Mouse (Mus musculus) MEL (cell line): ENCODE measurements around the gene Hltf. TPM values are rescaled to one million over a fixed set of nuclear protein-coding genes. Genes with fewer than 3 reads are reported as not detected.

Experiments used
- DNase-seq: peaks from one replicate; pipeline ENCODE4 v3.0.0; 2011; ENCODE audit warnings: low read depth, low spot score
- H3K27ac ChIP-seq: 2 replicates; pipeline ENCODE4 v1.5.1; 2012; ENCODE audit warnings: low read depth, mild to moderate bottlenecking, control low read depth, low read length, moderate library complexity; ENCODE audit not compliant: control insufficient read depth
- H3K27me3 ChIP-seq, 2 experiments: fragments of 150-350 bp in 1 of 2; sonication (generic) in 1 of 2; 2 replicates each; pipeline ENCODE4 v1.6.1; 2012; ENCODE audit warnings: low read length in 2 of 2, mild to moderate bottlenecking in 2 of 2, improper control_type of control experiment in 1 of 2, moderate library complexity in 1 of 2; ENCODE audit not compliant: insufficient read depth in 2 of 2, control insufficient read depth in 1 of 2
- H3K36me3 ChIP-seq, 2 experiments: 2 replicates each; pipeline ENCODE4 v1.6.1; 2012 to 2014; ENCODE audit warnings: low read length in 2 of 2, improper control_type of control experiment in 1 of 2, inconsistent platforms in 1 of 2, mild to moderate bottlenecking in 1 of 2; ENCODE audit not compliant: insufficient read depth in 2 of 2, control insufficient read depth in 1 of 2
- H3K4me1 ChIP-seq, 2 experiments: fragments of 150-350 bp in 1 of 2; sonication (generic) in 1 of 2; 2 replicates each; pipeline ENCODE4 v1.6.1; 2012; ENCODE audit warnings: low read length in 2 of 2, improper control_type of control experiment in 1 of 2, mild to moderate bottlenecking in 1 of 2; ENCODE audit not compliant: insufficient read depth in 2 of 2, control insufficient read depth in 1 of 2
- H3K4me3 ChIP-seq, 2 experiments: fragments of 150-350 bp in 1 of 2; sonication (generic) in 1 of 2; 2 replicates each; pipeline ENCODE4 v1.5.1; 2012; ENCODE audit warnings: low read depth in 2 of 2, low read length in 2 of 2, mild to moderate bottlenecking in 2 of 2, moderate library complexity in 2 of 2, control low read depth in 1 of 2, improper control_type of control experiment in 1 of 2; ENCODE audit not compliant: control insufficient read depth in 1 of 2, insufficient read depth in 1 of 2
- H3K79me2 ChIP-seq: 2 replicates; pipeline ENCODE4 v1.6.1; 2012; ENCODE audit warnings: mild to moderate bottlenecking, low read length, moderate library complexity; ENCODE audit not compliant: control insufficient read depth, poor library complexity, insufficient read depth
- H3K9ac ChIP-seq: 2 replicates; pipeline ENCODE4 v1.6.1; 2012; ENCODE audit warnings: low read depth, mild to moderate bottlenecking, control low read depth, low read length, moderate library complexity; ENCODE audit not compliant: control insufficient read depth, poor library complexity, severe bottlenecking
- H3K9me3 ChIP-seq: fragments of 150-350 bp; sonication (generic); replicated peaks from 2 replicates; pipeline ENCODE4 v1.6.1; 2012; ENCODE audit warnings: mild to moderate bottlenecking, low read length, improper control_type of control experiment, moderate library complexity; ENCODE audit not compliant: insufficient read depth
- CHD1 ChIP-seq: IDR thresholded peaks from 2 replicates; pipeline ENCODE4 v1.6.1; 2012; ENCODE audit warnings: low read depth, mild to moderate bottlenecking, inconsistent platforms, low read length, improper control_type of control experiment
- CHD2 ChIP-seq: IDR thresholded peaks from 2 replicates; pipeline ENCODE4 v1.6.1; 2011; ENCODE audit warnings: low read length, improper control_type of control experiment
- CTCF ChIP-seq, 3 experiments: IDR thresholded peaks in 2 of 3; conservative IDR thresholded peaks in 1 of 3; 2 replicates each; pipeline ENCODE4 v1.5.1; 2011 to 2012; ENCODE audit warnings: low read length in 3 of 3, low read depth in 2 of 3, mild to moderate bottlenecking in 2 of 3, improper control_type of control experiment in 1 of 3, inconsistent platforms in 1 of 3, mixed read lengths in 1 of 3, moderate library complexity in 1 of 3; ENCODE audit not compliant: control insufficient read depth in 1 of 3, insufficient read depth in 1 of 3, poor library complexity in 1 of 3, severe bottlenecking in 1 of 3
- E2F4 ChIP-seq: IDR thresholded peaks from 2 replicates; pipeline ENCODE4 v1.6.1; 2011; ENCODE audit warnings: low read depth, low read length, improper control_type of control experiment, borderline replicate concordance
- EP300 ChIP-seq, 2 experiments: IDR thresholded peaks; 2 replicates each; pipeline ENCODE4 v1.6.1; 2011; ENCODE audit warnings: improper control_type of control experiment in 2 of 2, low read length in 2 of 2, low read depth in 1 of 2, mild to moderate bottlenecking in 1 of 2
- ETS1 ChIP-seq: IDR thresholded peaks from 2 replicates; pipeline ENCODE4 v1.6.1; 2012; ENCODE audit warnings: low read depth, mild to moderate bottlenecking, inconsistent platforms, low read length, improper control_type of control experiment, moderate library complexity
- KAT2A ChIP-seq: conservative IDR thresholded peaks from 2 replicates; pipeline ENCODE4 v1.6.1; 2012; ENCODE audit warnings: low read depth, low read length, improper control_type of control experiment, inconsistent platforms
- MAZ ChIP-seq: IDR thresholded peaks from 2 replicates; pipeline ENCODE4 v1.6.1; 2012; ENCODE audit warnings: low read depth, mild to moderate bottlenecking, inconsistent platforms, low read length, improper control_type of control experiment
- MYB ChIP-seq: IDR thresholded peaks from 2 replicates; pipeline ENCODE4 v1.6.1; 2011; ENCODE audit warnings: mild to moderate bottlenecking, low read depth, low read length, improper control_type of control experiment
- MYC ChIP-seq: IDR thresholded peaks from 2 replicates; pipeline ENCODE4 v1.6.1; 2011; ENCODE audit warnings: low read depth, mild to moderate bottlenecking, low read length, improper control_type of control experiment, moderate library complexity
- NRF1 ChIP-seq: IDR thresholded peaks from 2 replicates; pipeline ENCODE4 v1.6.1; 2014; ENCODE audit warnings: low read depth, mild to moderate bottlenecking, inconsistent platforms, low read length, improper control_type of control experiment, moderate library complexity; ENCODE audit not compliant: poor library complexity, insufficient read depth, severe bottlenecking
- POLR2A ChIP-seq, 2 experiments: IDR thresholded peaks; 2 replicates each; pipeline ENCODE4 v1.6.1; 2011 to 2012; ENCODE audit warnings: low read length in 2 of 2, mild to moderate bottlenecking in 2 of 2, control low read depth in 1 of 2, improper control_type of control experiment in 1 of 2, low read depth in 1 of 2, moderate library complexity in 1 of 2; ENCODE audit not compliant: control insufficient read depth in 1 of 2, insufficient read depth in 1 of 2, poor library complexity in 1 of 2
- RAD21 ChIP-seq: IDR thresholded peaks from 2 replicates; pipeline ENCODE4 v1.6.1; 2011; ENCODE audit warnings: mild to moderate bottlenecking, low read depth, low read length, improper control_type of control experiment
- RCOR1 ChIP-seq: IDR thresholded peaks from 2 replicates; pipeline ENCODE4 v1.6.1; 2012; ENCODE audit warnings: low read depth, mild to moderate bottlenecking, inconsistent platforms, low read length, improper control_type of control experiment
- TCF12 ChIP-seq: IDR thresholded peaks from 2 replicates; pipeline ENCODE4 v1.6.1; 2014; ENCODE audit warnings: low read depth, mild to moderate bottlenecking, inconsistent platforms, low read length, improper control_type of control experiment, moderate library complexity
- USF2 ChIP-seq, 2 experiments: IDR thresholded peaks; 2 replicates each; pipeline ENCODE4 v1.6.1; 2011 to 2012; ENCODE audit warnings: improper control_type of control experiment in 2 of 2, low read length in 2 of 2, borderline replicate concordance in 1 of 2, inconsistent platforms in 1 of 2, low read depth in 1 of 2, mild to moderate bottlenecking in 1 of 2; ENCODE audit not compliant: insufficient read depth in 1 of 2
- ZNF384 ChIP-seq: IDR thresholded peaks from 2 replicates; pipeline ENCODE4 v1.6.1; 2012; ENCODE audit warnings: low read depth, mild to moderate bottlenecking, inconsistent platforms, low read length, improper control_type of control experiment
- polyA plus RNA-seq, 2 experiments: library from polyadenylated mRNA; stranded (reverse) in 1 of 2; unstranded in 1 of 2; fragments of >175 nt in 1 of 2; fragments of >200 nt in 1 of 2; gene quantifications; 2 replicates each; pipeline versions ENCODE4 v1.2.1 to v1.2.4; 2012; ENCODE audit warnings: low replicate concordance in 2 of 2, low read depth in 1 of 2; ENCODE audit not compliant: insufficient read length in 2 of 2, insufficient read depth in 1 of 2, missing spikeins in 1 of 2
- total RNA-seq: library from RNA; depleted of rRNA; stranded (reverse); fragments of 300-350 nt; gene quantifications from 2 replicates; pipeline ENCODE4 v1.2.3, GENCODE M21; 2012

Hltf gene
- total and polyA plus RNA-seq, 3 experiments, result 9.8 to 10.0 TPM; not detected in 1

- Histone ChIP-seq H3K4me3 (no peak overlapping the region), H3K27me3 (no peaks in the 10 kb centered on the region), H3K9ac (no peak overlapping the region), H3K9me3 (no peaks in the 10 kb centered on the region), H3K79me2 (no peaks in the 10 kb centered on the region), H3K4me1 (peaks cover 0 to 8% of the 10 kb centered on the region in 2 experiments; a peak in 2 of 4 replicates), H3K36me3 (peaks cover 5 to 8% of the 10 kb centered on the region in 2 experiments; a peak in 3 of 4 replicates), H3K27ac (no peak overlapping the region)
- TF ChIP-seq MAZ (no peak), MYC (no peak), NRF1 (no peak), ZNF384 (no peak), CHD1 (no peak), E2F4 (no peak), CTCF (IDR thresholded peaks at IDR 0.05 in 2 of 3, conservative IDR thresholded peaks at IDR 0.05 in 1 of 3; ENCODE audit: control insufficient read depth in 1 of 3, insufficient read depth in 1 of 3, low read depth in 2 of 3, low read length in 3 of 3, poor library complexity in 1 of 3, severe bottlenecking in 1 of 3) (no peak), USF2 (IDR thresholded peaks at IDR 0.05; ENCODE audit: borderline replicate concordance in 1 of 2, insufficient read depth in 1 of 2, low read depth in 1 of 2, low read length in 2 of 2) (no peak), EP300 (IDR thresholded peaks at IDR 0.05; ENCODE audit: low read depth in 1 of 2, low read length in 2 of 2) (no peak), RAD21 (no peak), CHD2 (no peak)
- DNase-seq, result no peak
Observed at GRCm38 (mm10) chr3:20146884-20147395, 89.3 kb downstream of the Hltf start.

GRCm38 (mm10) chr3:20147647-20148046 is 90.0 kb downstream of the Hltf start:
- no peaks in the 10 kb centered on the region for H3K27me3 ChIP-seq
- no peak overlapping the region for H3K27ac ChIP-seq
- no peak overlapping the region for H3K9ac ChIP-seq
- peaks cover 3% of the 10 kb centered on the region; the same call in 1 of the 2 replicates for H3K79me2 ChIP-seq
- no peak for TF ChIP-seq CHD2
- no peak for TF ChIP-seq RAD21
- TF ChIP-seq KAT2A, result no peak
- TF ChIP-seq RCOR1, result no peak
- H3K9me3 ChIP-seq, result no peaks in the 10 kb centered on the region
- H3K4me1 ChIP-seq, result peaks cover 0 to 8% of the 10 kb centered on the region in 2 experiments; a peak in 2 of 4 replicates
- no peak overlapping the region for H3K4me3 ChIP-seq
- DNase-seq, result no peak
- peaks cover 5 to 8% of the 10 kb centered on the region in 2 experiments; a peak in 3 of 4 replicates for H3K36me3 ChIP-seq

- no peak for DNase-seq
- TF ChIP-seq MYC (no peak), ETS1 (no peak), POLR2A (IDR thresholded peaks at IDR 0.05; ENCODE audit: control insufficient read depth in 1 of 2, insufficient read depth in 1 of 2, low read depth in 1 of 2, low read length in 2 of 2, poor library complexity in 1 of 2) (no peak), MYB (no peak), TCF12 (no peak)
Observed at GRCm38 (mm10) chr3:20150511-20150910, 92.9 kb downstream of the Hltf start.

More at GRCm38 (mm10) chr3:20150511-20150910, 92.9 kb downstream of the Hltf start:
- no peak overlapping the region for H3K9ac ChIP-seq
- H3K79me2 ChIP-seq, result peaks cover 14% of the 10 kb centered on the region
- no peaks in the 10 kb centered on the region for H3K9me3 ChIP-seq
- no peak overlapping the region for H3K27ac ChIP-seq
- peaks cover 5 to 11% of the 10 kb centered on the region in 2 experiments for H3K36me3 ChIP-seq
- no peak overlapping the region for H3K4me3 ChIP-seq
- peaks cover 5 to 6% of the 10 kb centered on the region in 2 experiments; a peak in 3 of 4 replicates for H3K4me1 ChIP-seq
- H3K27me3 ChIP-seq, result no peaks in the 10 kb centered on the region
